Mouse (Mus musculus) spleen, embryonic (tissue): Measurements from ENCODE around the gene Atp2b1.

Experiments used
- CTCF ChIA-PET: fragments of 350-600 bp; sonication (Branson Sonifier 250); formaldehyde crosslinking; loops from one replicate; lab custom pipeline; 2022; lab: Charles Lee

Gene Atp2b1

DNA sequence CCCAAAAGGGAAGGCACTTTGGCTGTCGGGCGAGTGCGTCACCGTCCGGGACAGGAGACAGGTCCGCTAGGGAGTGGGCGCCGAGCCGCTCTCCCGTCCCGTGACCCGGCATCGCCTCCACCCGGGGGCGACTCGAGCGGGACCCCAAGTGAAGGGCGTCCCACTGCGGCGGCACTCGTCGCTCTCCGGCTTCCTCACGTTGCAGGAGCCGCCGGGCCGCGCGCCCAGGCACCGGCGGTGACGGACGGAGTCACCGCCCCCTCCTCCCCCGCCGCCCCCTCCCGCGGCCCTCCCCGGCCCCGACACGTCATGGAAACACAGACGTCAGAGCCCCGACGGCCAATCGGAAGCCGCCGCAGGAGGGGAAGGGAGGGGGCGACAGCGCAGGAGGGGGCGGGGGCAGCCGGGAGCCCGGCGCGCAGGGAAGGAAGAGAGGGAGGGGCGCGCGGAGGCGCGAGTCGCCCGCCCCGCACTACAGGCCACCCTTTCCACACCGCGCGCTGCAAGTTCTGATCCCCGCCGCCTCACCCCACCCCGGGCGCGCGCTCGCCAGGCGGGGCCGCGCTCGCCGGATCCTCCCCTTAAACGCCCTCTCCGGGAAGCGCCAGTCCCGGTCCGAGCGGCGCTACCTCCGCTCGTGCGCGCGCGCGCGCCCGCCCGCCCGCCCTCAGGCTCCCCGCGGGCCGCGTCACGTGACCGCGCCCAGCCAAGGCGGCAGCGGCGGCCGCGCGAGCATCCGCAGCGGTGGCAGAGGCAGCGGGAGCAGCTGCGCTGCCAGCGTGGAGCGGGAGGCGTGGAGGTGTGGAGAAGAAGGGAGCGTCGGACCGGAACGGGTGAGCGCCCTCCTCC lies at the start of gene Atp2b1:
Gene Atp2b1, plus strand, starts transcription at position 446 of the 849 bp plus-strand sequence.
- CTCF ChIA-PET, result interaction anchor here (0.5 kb wide), 1 partner anchor 36 kb away, joined by 3 read pairs; no protein-coding TSS in a partner anchor

DNA sequence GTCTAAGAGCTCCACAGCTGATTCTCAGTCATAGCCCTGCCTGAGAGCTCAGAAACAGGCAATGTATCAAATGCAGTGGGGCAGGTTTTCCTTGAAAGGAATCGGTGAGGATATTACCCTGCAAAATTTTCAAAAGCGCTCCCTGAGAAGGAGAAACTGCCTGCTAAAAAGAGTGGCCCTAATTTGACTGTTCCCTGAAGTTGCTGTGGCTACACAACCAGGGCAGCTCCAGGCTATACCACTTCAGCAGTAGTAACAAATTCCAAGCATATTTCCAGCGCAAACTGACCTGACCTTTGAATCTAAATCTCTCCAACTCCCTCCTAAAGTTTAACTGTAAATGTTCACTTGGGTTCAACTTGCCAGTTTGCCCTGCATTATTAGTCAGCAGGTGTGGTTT lies 49.4 kb upstream of the Atp2b1 start:
- CTCF ChIA-PET, result no interaction called here

DNA sequence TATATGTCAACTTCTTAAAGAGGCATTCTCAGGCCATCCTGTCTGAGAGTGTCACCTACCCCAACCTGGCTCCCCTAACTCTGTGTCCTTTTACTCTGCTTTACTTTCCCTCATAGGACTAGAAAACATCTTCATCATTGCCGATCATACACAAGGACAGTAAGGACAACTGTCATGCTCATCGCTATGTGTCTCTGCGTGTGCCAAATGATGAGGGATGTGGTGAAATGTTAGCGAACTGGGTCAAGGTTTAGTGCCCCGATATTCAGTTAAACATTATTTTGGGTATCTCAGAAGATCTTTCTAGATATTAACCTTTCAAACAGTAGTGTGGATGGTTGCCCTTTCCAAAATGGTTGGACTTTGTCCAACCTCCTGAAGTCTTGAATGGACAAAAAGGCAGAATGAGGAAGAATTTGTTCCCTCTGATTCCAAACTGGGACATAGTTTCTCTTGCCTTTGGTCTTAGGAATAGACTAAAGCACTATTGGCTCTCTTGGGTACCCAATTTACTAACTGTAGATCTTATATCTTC lies 47.3 kb upstream of the Atp2b1 start:
- CTCF ChIA-PET, result no interaction called here

DNA sequence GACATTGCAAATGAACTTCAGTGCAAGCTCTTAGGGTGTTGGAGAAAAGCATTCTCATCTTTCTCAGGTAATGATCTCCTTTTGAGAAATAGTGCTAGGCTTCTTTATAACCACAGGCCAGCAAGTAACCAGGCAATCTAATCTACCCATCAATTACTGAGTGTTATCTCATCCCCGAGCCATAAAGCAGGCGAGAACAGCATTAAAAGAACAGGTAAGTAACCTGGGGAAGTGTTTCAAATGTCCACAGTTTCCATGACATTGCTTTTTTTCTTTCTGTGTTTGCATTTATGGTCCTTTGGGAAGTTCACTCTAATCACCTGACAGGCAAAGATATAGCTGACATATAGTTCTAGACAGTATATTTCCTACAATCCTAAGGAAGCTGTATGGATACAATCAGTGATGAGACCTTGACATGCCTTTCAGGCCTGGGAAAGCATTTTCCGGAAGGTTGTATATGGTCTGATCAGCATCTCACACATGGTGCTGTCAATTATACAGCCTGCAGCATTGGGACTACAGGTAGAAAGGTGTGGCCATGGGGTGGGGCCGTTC lies 45.8 kb upstream of the Atp2b1 start:
- CTCF ChIA-PET, result no interaction called here

DNA sequence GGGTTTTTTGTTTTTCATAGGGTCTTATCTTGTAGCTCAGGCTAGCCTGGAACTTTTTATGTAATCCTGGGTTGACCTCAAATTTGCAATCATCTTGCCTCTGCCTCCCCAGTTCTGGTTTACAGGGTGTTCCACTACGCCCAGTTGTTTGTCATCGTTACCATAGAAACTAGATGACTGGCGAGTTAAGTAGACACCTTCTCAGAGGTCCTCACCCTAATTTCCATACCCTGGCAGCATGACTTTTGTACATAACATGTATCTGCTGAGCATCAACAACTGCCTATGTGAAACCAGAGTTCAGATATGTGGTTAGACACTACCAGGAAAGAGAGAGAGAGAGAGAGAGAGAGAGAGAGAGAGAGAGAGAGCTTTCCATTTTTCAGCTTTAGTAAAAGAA lies 36.4 kb upstream of the Atp2b1 start:
- CTCF ChIA-PET, result interaction anchor here (0.7 kb wide), 1 partner anchor 37 kb away, joined by 3 read pairs; the partner anchor contains the start of gene Atp2b1

DNA sequence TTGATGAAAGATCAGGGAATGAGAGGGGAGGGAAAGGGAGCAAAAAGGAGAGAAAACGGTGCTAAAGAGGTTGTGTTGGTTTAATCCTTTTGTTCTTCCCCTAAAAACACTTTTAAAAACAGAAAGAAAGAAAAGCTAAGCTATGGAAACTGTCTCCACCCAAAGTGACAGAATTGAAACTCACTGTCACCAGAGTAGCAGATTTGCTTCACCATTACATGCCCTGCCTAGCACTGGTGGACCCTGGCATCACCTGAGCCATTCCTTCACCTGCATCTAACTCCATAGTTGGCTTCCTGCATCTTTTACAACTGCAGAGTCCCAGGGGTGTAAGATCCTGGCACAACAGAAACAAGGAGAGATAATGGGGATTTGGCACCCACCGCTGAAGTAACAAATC lies 35.6 kb upstream of the Atp2b1 start:
- CTCF ChIA-PET, result interaction anchor here (0.7 kb wide), 1 partner anchor 36 kb away, joined by 3 read pairs; the partner anchor contains the start of gene Atp2b1

DNA sequence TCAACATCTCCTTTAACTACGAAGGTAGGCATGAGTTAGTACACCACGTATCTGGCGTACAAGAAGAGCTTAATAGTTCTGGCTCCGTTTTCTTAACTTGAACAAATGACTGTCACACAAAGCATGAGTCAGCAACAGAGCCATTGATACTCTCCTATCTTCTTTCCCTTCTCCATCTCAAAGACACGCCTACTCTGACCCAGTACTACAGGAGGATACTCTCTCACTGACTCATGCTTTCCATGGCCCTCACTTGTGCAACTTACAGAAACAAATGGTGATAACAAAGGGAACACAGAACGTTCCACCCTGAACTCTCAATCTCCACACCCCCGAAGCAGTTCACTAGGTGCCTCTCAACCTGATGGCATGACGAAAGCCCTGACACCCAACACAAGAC lies 34.1 kb upstream of the Atp2b1 start:
- CTCF ChIA-PET, result interaction anchor here (0.6 kb wide), 1 partner anchor 382 kb away, joined by 5 read pairs; no protein-coding TSS in a partner anchor

DNA sequence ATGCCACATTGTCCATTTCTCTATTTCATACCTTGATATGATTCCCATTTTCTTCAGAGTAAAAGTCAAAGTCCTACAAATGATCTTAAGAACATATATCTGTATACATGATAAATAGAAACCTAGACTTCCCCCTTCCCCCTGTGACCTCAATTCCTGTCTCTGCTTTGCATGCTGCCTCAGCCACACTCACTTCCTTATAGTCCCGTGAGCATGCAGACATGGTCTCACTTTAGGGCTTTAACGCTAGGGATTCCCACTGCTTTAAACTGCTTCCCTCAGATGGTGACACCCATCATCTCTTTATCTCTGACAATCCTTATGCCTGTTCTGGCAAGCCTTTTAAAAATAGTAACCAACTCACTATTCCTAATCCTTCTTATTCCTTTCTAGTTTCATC lies 33.5 kb upstream of the Atp2b1 start:
- CTCF ChIA-PET, result no interaction called here

DNA sequence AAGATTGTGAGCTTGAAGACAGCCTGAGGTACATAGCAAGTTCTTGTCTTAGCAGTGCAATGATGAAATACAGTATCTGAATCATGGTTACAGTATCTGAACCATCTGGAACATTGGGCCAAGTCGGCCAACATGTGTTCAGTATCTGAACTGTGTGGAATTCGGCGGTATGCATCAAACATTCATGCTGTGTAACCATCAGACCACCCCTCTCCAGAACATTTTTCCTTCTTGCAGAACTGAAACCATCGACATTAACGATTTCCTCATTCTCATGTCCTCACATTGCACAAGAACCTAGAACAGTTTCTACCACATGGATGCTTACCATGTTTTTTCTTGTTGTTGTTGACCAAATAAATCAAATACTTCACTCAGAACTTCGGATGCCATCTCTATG lies 32.7 kb upstream of the Atp2b1 start:
- CTCF ChIA-PET, result no interaction called here

DNA sequence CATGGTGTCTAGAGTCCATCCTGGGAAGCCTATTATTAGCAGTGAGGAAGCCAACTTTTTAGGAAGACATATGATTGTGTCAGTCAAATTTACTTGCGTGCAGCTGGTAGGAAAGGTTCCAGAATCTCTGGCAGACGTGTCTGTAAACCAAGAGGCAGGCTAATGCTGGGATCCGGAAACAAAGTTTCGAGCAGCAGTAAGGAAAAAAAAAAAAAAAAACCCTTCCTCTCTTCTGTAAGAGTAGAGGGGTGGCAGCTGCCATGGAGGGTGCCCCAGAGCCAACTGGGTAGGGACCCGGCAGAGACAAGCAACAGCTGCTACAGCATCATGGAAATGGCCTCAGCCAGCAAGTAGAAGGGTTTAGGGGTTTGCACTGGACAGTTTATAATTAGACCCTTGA lies 31.6 kb upstream of the Atp2b1 start:
- CTCF ChIA-PET, result no interaction called here

DNA sequence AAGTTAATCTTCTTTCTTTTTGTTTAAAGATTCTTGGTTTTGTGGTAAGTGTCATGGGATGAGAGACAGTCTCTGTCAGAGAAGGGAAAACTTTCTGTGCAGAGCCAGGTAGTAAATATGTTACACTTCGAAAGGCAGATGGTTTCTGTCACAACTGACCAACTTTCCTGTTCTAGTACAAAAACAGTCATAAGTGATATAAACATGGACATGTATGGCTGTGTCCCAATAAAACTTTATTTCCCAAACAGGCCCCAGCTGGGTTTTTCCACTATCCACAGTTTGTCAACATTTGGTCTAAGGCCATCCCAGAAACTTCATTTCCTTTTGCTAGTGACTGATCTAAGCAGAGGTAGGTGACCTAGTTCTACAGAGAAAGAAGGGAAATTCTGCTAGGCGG lies 29.8 kb upstream of the Atp2b1 start:
- CTCF ChIA-PET, result no interaction called here

DNA sequence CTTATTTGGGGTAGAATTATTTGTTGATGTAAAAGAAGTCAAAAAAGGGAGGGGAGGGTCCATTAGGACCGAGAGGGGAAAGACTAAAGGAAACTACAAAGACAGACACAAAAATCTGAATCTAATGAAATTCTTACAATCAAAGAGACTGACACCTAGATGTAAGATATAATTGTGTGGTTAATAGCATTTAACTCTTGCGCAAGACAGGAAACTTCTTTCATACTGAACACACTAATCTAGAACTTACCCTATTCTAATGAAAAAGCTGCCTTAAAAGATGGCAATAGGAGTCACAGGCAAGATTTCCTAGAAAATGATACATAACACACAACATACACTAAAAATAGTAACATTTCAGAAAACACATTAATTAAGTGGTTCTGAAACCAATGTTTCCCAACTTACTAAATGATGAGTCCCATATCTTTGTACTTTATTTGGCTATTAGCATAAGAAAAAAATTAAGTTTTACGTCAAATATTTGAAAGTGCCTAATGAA lies 27.4 kb upstream of the Atp2b1 start:
- CTCF ChIA-PET, result no interaction called here

DNA sequence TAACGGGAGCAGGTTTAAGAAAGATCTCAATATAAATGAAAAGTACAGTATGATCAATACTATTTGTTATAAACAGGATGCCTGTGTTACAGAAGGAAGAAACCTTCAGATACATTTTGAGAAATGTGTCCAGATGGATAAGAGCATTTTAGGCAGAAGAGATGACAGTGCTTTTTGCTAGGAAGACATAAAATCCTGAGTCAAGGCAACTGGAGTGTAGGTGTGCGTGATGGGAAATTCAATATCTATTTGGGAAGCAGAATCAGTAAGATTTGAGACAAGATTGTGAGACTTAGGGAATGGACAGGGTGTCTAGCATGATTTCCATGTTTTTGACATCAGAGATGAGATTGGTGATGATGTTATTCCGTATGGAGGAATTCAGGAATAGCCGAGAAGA lies 22.8 kb upstream of the Atp2b1 start:
- CTCF ChIA-PET, result no interaction called here

DNA sequence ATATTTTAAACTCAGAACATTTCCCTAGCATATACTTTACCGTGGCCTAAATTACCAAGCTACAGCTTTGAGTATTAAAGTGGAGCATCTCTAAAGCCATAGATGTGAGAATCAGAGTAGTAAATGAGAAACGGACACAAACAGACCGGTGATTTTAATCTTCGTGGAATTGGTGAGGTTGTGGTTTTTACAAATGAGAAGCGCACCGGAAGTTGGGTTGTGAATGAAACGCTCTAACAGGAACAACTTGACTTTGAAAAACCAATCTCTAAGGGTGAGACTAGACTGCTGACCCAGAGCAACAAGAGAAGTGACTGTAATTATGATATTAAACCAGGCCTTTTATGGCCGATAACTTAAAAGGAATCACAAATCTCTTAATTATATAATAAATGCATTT lies 16.7 kb upstream of the Atp2b1 start:
- CTCF ChIA-PET, result no interaction called here

DNA sequence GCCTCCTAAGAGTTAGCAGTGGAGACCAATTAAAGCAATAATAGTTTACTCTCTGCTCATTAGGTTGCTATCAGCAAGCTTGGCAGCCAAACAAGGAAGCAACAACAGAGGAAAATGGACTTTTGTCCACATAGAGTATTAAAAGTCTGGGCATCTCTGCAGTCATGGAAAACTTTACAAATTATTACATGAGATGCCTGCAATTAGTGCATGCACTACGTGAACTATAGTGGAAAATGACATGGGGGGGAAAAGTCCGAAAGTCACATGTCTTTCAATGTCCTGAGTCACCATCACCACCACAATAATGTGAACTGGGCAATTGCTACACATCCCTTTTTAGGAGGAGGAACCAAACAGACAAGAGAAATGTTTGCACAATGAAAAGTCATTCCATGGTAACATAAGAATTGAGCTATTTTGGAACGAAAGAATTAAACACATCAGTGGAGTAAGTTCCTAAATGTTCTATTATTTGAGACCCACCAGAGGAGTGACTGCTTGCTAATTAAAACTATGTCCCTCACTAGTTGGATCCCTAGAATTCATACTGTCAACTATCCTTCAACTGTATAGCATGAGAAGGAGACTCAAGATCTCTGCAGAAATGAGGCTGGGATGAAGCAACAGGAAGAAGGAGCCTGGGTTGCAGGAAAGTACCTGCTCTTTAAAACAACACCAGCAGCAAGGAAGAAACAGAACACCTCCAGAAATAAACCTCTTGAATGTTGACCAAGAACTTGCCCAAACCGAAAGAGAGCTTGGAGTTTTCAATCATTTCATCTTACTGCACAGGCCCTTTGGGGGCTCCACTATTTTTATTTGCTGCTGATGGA lies 16.1 kb upstream of the Atp2b1 start:
- CTCF ChIA-PET, result no interaction called here

DNA sequence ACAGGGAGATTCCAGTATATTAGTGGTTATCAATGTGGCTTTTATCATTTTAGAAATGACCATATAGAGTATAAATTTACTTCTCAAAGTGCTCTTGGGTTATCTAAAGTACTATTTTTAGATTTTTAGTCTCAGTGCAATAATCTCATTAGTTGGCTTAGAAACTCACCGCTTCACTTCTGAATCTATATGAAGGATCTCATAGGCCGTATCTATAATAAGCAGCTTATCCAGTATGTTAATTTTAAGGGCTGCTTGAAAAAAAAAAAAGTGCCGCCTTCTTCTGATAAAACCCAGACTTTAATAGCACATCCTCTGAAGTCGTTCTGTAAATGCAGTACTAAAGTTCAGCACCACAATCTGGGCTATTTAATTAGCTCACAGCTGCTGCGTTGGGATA lies 12.7 kb upstream of the Atp2b1 start:
- CTCF ChIA-PET, result interaction anchor here (0.7 to 1.5 kb wide), 2 partner anchors 12 kb away, joined by 3 read pairs; no protein-coding TSS in a partner anchor

DNA sequence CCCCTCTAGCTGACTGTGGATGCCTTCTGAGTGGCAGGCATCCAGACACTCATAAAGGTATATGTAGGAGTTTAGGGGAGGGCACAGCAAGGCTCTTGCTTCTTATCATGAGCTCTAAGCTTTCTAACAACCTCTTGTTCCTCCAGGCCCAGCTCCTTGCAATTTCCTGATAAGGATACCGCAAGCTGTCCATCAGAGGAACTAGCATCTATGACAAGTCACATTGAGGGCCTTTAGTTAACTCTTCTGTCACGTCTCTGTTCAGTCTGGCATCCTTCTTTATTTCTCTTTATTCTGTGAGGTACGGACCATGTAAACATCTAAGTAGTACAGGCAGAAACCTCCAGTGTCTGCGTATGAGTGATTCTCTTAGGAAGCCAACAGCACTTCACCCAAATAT lies 8.2 kb upstream of the Atp2b1 start:
- CTCF ChIA-PET, result no interaction called here

DNA sequence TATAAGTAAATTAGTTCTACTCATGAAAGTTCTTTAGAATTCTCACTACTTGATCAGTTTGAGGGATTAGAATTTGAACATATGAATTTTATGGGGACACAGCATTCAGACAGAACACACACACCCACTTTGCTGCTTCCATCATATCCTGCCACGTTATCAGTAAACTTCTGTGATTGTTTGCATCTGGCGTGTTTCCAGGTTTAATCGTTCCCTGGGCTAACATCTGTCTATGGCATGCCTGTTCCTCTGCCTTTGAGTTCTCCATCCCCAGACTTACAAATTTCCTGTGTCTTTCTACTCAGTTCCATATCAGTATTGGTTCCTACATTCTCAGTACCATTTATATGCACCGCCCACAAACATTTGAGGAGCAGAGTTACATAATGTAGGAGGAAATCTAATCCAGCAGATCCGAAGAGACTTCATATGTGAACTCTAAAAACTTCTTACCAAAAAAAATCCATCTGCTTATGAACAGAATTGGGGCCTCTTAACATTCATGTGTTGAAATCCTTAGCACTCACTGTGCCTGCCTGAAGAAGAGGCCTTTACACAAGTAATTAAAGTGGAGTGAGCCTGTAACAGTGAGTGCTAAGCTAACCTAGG lies 7.2 kb upstream of the Atp2b1 start:
- CTCF ChIA-PET, result no interaction called here

DNA sequence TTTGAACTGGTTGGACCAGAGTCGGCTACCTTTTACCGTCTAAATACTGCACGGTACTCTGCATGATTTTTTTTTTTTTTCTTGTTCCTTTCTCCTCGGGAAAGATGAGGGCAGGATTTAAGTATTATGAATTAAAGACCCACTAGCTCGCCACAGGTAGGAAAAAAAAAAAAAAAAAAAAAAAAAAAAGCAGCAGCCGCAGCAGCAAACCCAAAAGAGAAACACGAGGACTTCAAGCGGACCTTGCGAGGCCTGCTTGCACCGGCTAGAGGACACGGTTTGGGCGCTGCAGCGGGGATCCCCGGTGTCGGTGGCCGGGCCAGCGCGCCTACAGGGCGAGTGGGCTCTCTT lies 621 bp upstream of the Atp2b1 start:
- CTCF ChIA-PET, result interaction anchor here (0.7 to 1.3 kb wide), 2 partner anchors 12 to 19 kb away, joined by 3 read pairs; no protein-coding TSS in a partner anchor

DNA sequence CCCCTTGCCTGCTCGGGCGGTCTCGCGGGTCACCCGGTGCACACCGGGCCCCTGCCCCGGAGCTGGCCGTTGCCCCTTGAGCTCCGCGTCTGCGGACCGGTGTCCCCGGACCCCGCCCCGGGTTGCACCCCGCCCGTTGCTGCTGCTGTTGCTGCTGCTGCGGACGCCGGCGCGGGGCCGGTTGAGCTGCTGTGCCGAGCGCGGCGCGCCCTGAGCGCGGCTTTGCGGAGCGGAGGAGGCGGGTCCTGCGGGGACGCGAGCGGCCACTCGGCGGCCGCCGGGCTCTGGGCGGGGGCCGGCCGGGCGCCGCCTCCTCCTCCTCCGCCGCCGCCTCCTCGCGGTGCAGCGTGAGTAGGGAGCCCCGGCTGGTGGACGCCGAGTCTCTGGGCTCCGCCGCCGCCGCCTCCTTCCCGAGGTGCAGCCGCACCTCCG lies 620 bp downstream of the Atp2b1 start:
- CTCF ChIA-PET, result interaction anchor here (0.5 kb wide), 1 partner anchor 37 kb away, joined by 3 read pairs; no protein-coding TSS in a partner anchor

DNA sequence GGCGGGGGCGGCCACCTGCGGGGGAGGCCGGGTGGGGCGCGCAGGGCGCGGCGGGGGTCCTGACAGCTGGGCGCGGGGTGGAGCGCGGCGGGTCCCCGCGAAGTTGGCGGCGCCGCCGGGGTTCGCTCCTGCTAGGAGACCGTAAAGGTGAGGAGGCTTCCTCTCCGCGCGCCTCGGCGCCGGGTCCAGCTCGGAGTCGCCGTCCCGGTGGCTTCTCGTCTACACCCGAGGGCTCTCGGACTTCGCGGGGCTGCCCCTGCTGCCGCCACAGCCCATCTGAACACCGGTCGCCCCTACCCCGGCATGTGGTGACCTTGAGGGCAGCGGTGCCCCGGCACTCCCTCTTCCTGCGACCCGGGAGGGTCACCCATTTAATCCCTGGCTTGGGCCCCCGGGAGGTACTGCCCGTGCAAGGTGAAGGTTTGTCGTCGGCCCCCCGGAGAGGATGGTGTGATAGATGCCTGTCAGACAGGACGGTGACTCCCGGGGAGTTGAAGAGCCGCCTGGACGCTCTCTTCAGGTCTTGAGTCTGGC lies 1.3 kb downstream of the Atp2b1 start:
- CTCF ChIA-PET, result interaction anchor here (0.6 kb wide), 1 partner anchor 233 kb away, joined by 15 read pairs; no protein-coding TSS in a partner anchor
